Mouse (Mus musculus) left cerebral cortex, postnatal 10 days (tissue): ENCODE data around the gene Tmem44. TPM values are rescaled to one million over a fixed set of nuclear protein-coding genes. Genes with fewer than 3 reads are reported as not detected.

Source experiments
- DNase-seq, 2 experiments: peaks; one replicate each; pipeline ENCODE4 v3.0.0; 2021 to 2022; ENCODE audit warnings: low spot score in 2 of 2, mixed read lengths in 1 of 2; ENCODE audit errors: extremely low spot score in 1 of 2
- intact Hi-C: fragments of 180-260 bp; cut with DNase I; formaldehyde crosslinking; loops from one replicate; pipeline ENCODE4 v1.15.1; 2025
- total RNA-seq, 2 experiments: library from RNA; stranded (reverse); gene quantifications; 2 replicates each; pipeline ENCODE4 v1.2.3; 2021

The Tmem44 gene
- total RNA-seq, 2 experiments from 2014 or later = 66.6 to 73.0 TPM

GRCm38 (mm10) chr16:30507120-30507519, 43.5 kb downstream of the Tmem44 start:
- intact Hi-C loops = loop anchor here (10.0 kb wide), 1 partner anchor 252 kb away; no protein-coding TSS in a partner anchor

GRCm38 (mm10) chr16:30505311-30506031, 45.2 kb downstream of the Tmem44 start:
- no peak for DNase-seq
- intact Hi-C loops = loop anchor here (10.0 kb wide), 1 partner anchor 251 kb away; no protein-coding TSS in a partner anchor

More at GRCm38 (mm10) chr16:30507120-30507519, 43.5 kb downstream of the Tmem44 start:
- DNase-seq = no peak

- intact Hi-C loops = loop anchor here (5.0 to 10.0 kb wide), 2 partner anchors 128 to 250 kb away; no protein-coding TSS in a partner anchor
These were observed 45.8 kb downstream of the Tmem44 start for GRCm38 (mm10) chr16:30504856-30505255.

GRCm38 (mm10) chr16:30503958-30504357, 46.7 kb downstream of the Tmem44 start:
- DNase-seq = peak in 1 of 2 experiments; percentile 61
- intact Hi-C loops = loop anchor here (5.0 to 10.0 kb wide), 2 partner anchors 127 to 249 kb away; no protein-coding TSS in a partner anchor

More at GRCm38 (mm10) chr16:30504856-30505255, 45.8 kb downstream of the Tmem44 start:
- no peak for DNase-seq

- intact Hi-C loops = loop anchor here (5.0 to 10.0 kb wide), 2 partner anchors 125 to 248 kb away; no protein-coding TSS in a partner anchor
These were observed 48.3 kb downstream of the Tmem44 start for GRCm38 (mm10) chr16:30502221-30502891.

GRCm38 (mm10) chr16:30501621-30502020, 49.0 kb downstream of the Tmem44 start:
- no peak for DNase-seq
- intact Hi-C loops = loop anchor here (5.0 to 10.0 kb wide), 2 partner anchors 124 to 247 kb away; no protein-coding TSS in a partner anchor

More at GRCm38 (mm10) chr16:30502221-30502891, 48.3 kb downstream of the Tmem44 start:
- peak in 1 of 2 experiments; percentile 59 for DNase-seq

GRCm38 (mm10) chr16:30500223-30500622, 50.4 kb downstream of the Tmem44 start:
- intact Hi-C loops = loop anchor here (5.0 to 10.0 kb wide), 2 partner anchors 123 to 245 kb away; no protein-coding TSS in a partner anchor
- DNase-seq = no peak

- peak in 1 of 2 experiments; percentile 67 for DNase-seq
- intact Hi-C loops = no loop called here
These were observed 51.4 kb downstream of the Tmem44 start for GRCm38 (mm10) chr16:30499126-30499857.

- DNase-seq = no peak
- intact Hi-C loops = no loop called here
These were observed 53.3 kb downstream of the Tmem44 start for GRCm38 (mm10) chr16:30497307-30497706.

GRCm38 (mm10) chr16:30494883-30495282, 55.8 kb downstream of the Tmem44 start:
- no peak for DNase-seq
- intact Hi-C loops = no loop called here

- DNase-seq = no peak
- intact Hi-C loops = no loop called here
These were observed 58.9 kb downstream of the Tmem44 start for GRCm38 (mm10) chr16:30491742-30492141.

- intact Hi-C loops = no loop called here
- no peak for DNase-seq
These were observed 59.9 kb downstream of the Tmem44 start for GRCm38 (mm10) chr16:30490791-30491190.

- intact Hi-C loops = no loop called here
- DNase-seq = no peak
These were observed 60.3 kb downstream of the Tmem44 start for GRCm38 (mm10) chr16:30490316-30490715.

- intact Hi-C loops = no loop called here
- no peak for DNase-seq
These were observed 61.0 kb downstream of the Tmem44 start for GRCm38 (mm10) chr16:30489662-30490061.

GRCm38 (mm10) chr16:30486498-30486897, 64.1 kb downstream of the Tmem44 start:
- intact Hi-C loops = no loop called here

GRCm38 (mm10) chr16:30477791-30478190, 72.9 kb downstream of the Tmem44 start:
- intact Hi-C loops = no loop called here
- no peak for DNase-seq

More at GRCm38 (mm10) chr16:30486498-30486897, 64.1 kb downstream of the Tmem44 start:
- no peak for DNase-seq

- DNase-seq = no peak
- intact Hi-C loops = no loop called here
These were observed 73.6 kb downstream of the Tmem44 start for GRCm38 (mm10) chr16:30477006-30477405.

- intact Hi-C loops = no loop called here
- peak in 1 of 2 experiments; percentile 23 for DNase-seq
These were observed 74.8 kb downstream of the Tmem44 start for GRCm38 (mm10) chr16:30475633-30476461.
